ENCODE assay signal across 8 mouse cellular contexts in genomic region chr9:119558119-119558854, GRCm38 (mm10). TPM values are rescaled to one million over a fixed set of nuclear protein-coding genes. Genes with fewer than 3 reads are reported as not detected.
DNase-seq lines count a peak whose midpoint lies in the region; ATAC-seq lines count a peak whose summit lies in the region.

No protein-coding gene starts in this region.

- ATAC-seq in monocyte, adult 5-6 weeks (replicated peaks; ENCODE audit: insufficient number of reproducible peaks, low FRiP score, low TSS enrichment, poor library complexity, severe bottlenecking) = no peak

- intact Hi-C loops in heart, postnatal 14 days (cut with DNase I) = loop anchor here (1.0 kb wide), 1 partner anchor 21 kb away; the partner anchor contains the start of gene Scn5a

- peak; percentile 48 to 66 for DNase-seq in heart, postnatal 14 days
- no peak for DNase-seq in heart, adult 8-10 months (ENCODE audit: low spot score)
- peak; percentile 6 to 43 for DNase-seq in urinary bladder, adult 18-20 months (ENCODE audit: low spot score in 2 of 2)
- no peak for DNase-seq in urinary bladder, postnatal 10 days (ENCODE audit: low spot score)
- peak; percentile 30 for DNase-seq in embryo, embryonic 11.5 days (ENCODE audit: low read depth, low spot score)
- peak; percentile 71 to 77 for DNase-seq in kidney, postnatal 4 days
- peak; percentile 41 for DNase-seq in ovary, postnatal 36 days (ENCODE audit: low spot score)

RNA-seq across cellular contexts. Expression of gene Scn5a, which starts 20.5 kb away (rescaled TPM):
- total RNA-seq in heart, postnatal 14 days (2021) = 100 to 1,000 TPM; 129 to 133 TPM
- total RNA-seq in heart, adult 8-10 months (2022) = 100 to 1,000 TPM; 176 to 234 (median 203) TPM
- total RNA-seq in monocyte, adult 5-6 weeks (2017) = not detected in 3 replicates

Comparison
In these comparisons a context has a peak if more than half of its experiments do, and no peak if none do; other contexts are left out.
1. DNase-seq: peak in heart, postnatal 14 days (2 of 2), urinary bladder, adult 18-20 months (2 of 2), embryo, embryonic 11.5 days (single experiment), kidney, postnatal 4 days (2 of 2) and ovary, postnatal 36 days (single experiment); none in heart, adult 8-10 months (single experiment) and urinary bladder, postnatal 10 days (single experiment).
2. RNA of gene Scn5a, which starts 20.5 kb away (total RNA-seq): 176 to 234 TPM in heart, adult 8-10 months and 129 to 133 TPM in heart, postnatal 14 days; not detected in monocyte, adult 5-6 weeks; every median in the first group is over 100 times any median in the second.